Mouse (Mus musculus) NIH3T3 (cell line): ENCODE data around the gene Lrrc19.
"Not testable (repeated sequence)": the region's sequence is repeated elsewhere in the genome, so short reads cannot be mapped to it uniquely, and the experiment has no call there.

Source experiments
- DNase-seq: peaks from one replicate; pipeline ENCODE4 v3.0.0-alpha.2; 2012; ENCODE audit warnings: low read depth

Lrrc19 gene

GRCm38 (mm10) chr4:94649920-94650319, at the start of gene Lrrc19:
Gene Lrrc19 (minus strand): TSS chr4:94650144.
- DNase-seq: no peak

- DNase-seq: peak; percentile 10
Measured at GRCm38 (mm10) chr4:94696368-94696767, 46.4 kb upstream of the Lrrc19 start.

DNA sequence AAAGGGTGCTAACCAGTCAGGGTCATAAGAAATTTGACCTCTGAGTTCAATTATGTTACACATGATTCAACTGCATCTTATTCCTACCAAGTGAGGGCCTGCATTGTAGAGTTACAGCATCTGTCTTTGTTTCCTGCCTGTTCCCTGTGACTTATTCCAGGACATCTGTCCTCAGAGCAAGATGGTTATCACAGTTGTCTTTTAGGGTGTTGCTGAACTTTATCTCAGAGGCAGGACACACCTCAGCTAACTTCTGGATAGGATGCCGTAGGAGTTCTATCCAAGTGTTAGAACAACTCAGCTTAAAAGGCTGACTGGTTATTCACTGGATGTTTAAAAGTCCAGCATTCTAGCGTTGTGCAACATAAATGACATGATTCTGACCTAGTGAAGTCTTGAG, 42.2 kb upstream of the Lrrc19 start:
- DNase-seq: no peak

- DNase-seq: no peak
Measured at GRCm38 (mm10) chr4:94691078-94691477, 41.1 kb upstream of the Lrrc19 start.

DNA sequence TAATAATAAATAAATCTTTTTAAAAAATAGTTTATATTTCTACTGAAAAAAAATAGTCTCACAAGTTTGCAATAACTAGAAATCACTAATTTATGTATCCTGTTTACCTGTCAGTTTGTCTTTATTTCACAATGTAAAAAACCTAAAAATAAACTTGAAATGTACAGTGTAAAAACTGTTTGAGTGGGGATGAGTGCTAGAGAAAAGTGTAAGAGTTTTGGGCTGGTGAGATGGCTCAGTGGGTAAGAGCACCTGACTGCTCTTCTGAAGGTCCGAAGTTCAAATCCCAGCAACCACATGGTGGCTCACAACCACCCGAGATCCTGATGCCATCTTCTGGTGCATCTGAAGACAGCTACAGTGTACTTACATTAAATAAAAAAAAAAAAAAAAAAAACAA, 39.9 kb upstream of the Lrrc19 start:
- not testable (repeated sequence) for DNase-seq

DNA sequence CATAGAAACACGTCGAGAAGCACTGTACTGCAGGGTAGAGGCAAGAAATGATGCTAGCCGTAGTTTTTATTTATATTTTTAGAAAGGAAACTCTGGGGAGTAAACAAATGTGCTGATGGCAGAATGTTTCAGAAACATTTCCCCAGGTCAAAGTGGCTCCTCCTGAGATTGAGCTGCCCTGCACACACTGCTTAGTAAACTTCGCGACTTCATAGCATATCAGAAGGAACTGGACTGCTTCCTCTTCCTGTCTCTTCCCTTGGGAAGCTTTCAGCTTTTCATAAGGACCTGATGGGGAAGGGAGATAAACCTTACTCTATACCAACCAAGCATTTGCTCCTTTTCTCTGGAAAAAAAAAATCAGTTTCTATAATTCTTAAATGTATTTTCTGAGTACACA, 33.4 kb upstream of the Lrrc19 start:
- no peak for DNase-seq

- DNase-seq: no peak
Measured at GRCm38 (mm10) chr4:94682029-94682428, 32.1 kb upstream of the Lrrc19 start.

DNA sequence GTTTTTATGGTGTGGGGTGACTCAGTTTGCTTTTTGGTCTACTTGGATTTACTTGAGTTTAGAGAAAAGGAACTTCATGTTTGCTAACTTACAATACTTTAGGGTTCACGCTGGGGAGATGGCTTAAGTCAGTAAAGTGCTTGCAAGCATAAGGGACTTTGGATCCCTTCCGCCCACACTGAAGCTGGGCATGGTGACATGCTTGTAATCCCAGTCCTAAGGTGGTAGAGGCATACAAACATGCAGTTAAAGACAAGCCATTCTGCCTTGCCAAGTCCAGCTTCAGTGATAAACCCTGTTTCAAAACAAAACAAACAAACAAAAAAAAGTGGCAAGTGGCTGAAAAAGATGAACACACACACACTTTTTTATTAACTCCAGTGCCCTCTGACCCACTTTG, 31.2 kb upstream of the Lrrc19 start:
- DNase-seq: no peak

DNA sequence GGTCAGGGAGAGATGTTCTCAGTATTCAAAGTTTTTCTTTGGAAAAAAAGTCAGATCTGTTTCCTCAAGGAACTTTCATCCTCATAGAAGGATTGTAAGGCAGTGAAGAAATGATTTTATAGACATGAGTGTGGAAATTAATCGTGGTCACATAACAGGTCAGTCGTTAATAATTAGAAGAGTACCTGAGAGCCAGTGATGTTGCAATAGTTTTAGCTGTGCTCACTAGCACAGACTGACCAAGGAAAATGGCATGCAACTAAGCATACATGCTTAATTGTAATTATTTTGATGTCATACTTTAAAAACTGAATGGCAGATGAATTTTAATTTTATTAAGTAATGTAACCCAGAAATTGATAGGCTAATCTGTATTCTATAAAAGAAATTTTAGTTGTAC, 30.7 kb upstream of the Lrrc19 start:
- DNase-seq: no peak

DNA sequence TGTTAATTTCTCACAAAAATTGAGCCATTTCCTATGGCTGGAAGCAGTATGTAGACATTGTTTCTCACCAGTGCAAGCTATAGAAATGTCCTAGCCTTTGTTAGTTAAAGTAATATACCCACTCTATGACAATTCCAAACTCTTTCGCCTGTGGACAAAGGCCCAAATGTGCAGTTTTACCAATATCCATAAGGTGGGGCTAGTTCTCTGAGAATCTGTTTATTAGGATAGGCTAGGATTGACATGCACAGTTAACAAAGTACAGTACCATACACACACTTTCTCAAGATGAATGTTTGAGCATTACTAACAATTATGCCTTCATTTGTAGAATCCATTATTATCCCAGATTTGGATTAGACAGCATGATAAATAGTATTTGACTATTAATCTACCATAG, 19.8 kb upstream of the Lrrc19 start:
- peak; percentile 73 for DNase-seq

DNA sequence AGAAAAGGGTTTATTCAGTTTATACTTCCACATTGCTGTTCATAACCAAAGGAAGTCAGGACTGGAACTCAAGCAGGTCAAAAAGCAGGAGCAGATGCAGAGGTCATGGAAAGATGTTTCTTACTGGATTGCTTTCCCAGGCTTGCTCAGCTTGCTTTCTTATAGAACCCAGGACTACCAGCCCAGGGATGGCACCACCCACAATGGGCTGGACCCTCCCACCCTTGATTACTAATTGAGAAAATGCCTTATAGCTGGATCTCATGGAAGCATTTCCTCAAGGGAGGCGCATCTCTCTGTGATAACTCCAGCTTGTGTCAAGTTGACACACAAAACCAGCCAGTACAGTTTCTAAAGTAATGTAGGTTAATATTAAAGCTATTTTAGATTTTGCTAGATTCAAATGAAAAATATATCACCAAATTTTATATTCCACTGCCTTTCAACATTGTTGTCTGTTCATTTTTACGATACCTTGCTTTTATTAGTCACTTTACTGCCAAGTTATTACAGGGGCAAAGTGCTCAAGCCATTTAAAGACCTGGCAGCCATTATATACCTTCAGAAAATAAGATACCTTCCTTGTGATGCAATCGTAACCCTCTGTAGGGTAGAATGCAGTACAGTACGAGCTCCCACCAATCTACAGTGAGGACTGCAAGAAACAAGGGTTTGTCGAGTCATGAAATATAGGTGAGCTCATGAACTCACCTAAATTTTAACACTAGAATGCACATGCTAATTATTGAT, 657 bp upstream of the Lrrc19 start:
- not testable (repeated sequence) for DNase-seq

GRCm38 (mm10) chr4:94643141-94643540, 6.8 kb downstream of the Lrrc19 start:
- no peak for DNase-seq

GRCm38 (mm10) chr4:94620077-94620476, 29.9 kb downstream of the Lrrc19 start:
- peak; percentile 50 for DNase-seq

- no peak for DNase-seq
Measured at GRCm38 (mm10) chr4:94614627-94615006, 35.3 kb downstream of the Lrrc19 start.

- DNase-seq: peak; percentile 99
Measured at GRCm38 (mm10) chr4:94613972-94614626, 35.8 kb downstream of the Lrrc19 start, which contains the start of gene Ift74. Gene Ift74 (plus strand): TSS chr4:94614491.

DNA sequence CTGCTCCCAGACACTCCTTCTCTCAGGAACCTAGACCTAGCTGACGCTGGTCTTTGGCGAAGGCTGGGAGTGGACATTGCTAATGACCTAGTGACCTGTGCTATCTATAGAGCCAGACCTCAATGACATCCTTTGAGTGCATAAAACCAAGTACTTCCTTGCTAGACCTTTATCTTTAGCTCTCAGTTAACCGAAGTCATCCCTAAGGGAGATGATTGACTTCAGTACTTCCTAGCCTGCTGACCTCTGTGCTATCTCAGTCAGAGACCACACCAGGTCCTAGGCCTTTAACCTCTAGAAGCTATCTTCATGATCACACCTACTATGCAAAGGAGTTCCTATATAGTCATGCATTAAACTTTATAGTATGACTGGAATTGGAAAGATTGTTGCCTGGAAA, 39.6 kb downstream of the Lrrc19 start:
- no peak for DNase-seq

DNA sequence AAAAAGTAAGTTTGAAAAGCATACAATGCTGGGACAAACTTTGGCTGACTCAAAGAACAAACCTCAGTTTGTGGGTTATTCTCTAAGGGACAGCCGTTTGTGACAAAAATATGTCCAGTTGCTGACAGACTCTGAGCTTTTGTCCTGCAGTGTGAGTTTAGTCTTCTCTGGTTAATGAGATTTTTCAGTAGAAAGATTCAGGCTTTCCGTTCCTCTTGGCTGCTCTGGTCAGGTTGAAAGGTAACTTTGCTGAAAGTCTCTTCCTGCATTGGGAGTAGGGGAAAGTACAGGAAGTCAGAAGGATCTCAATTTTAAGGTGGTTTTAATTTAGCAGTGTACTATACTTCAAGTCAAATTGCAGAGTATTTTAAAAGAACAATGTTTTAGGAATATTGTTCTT, 44.4 kb downstream of the Lrrc19 start:
- no peak for DNase-seq

DNA sequence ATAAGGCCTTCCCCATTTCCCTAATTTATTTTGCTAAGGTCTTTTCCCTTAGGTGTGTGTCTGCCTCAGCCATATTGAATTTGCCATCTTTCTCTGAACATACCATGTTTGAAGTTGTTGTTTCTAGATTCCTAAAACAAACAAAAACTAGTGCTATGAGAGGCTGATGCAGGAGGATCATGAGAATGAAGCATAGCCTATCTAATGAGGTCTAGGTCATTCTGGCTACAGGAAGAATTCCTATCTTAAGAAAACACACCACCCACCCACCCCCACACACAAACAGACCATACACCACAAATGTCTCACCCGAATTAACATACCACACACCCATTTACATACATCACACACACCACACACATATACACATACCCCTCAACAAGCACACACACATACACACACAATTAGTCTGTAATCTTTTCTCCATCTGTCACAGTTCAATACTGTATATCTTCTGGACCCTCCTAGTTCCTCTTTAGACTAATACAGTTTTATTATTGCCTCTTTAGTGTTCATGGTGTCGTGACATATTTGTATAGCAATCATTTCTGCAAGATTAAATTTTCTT, 45.4 kb downstream of the Lrrc19 start:
- DNase-seq: no peak

- peak; percentile 98 for DNase-seq
Measured at GRCm38 (mm10) chr4:94603031-94603629, 46.8 kb downstream of the Lrrc19 start, which contains the start of gene Plaa. Gene Plaa (minus strand): TSS chr4:94603244.

DNA sequence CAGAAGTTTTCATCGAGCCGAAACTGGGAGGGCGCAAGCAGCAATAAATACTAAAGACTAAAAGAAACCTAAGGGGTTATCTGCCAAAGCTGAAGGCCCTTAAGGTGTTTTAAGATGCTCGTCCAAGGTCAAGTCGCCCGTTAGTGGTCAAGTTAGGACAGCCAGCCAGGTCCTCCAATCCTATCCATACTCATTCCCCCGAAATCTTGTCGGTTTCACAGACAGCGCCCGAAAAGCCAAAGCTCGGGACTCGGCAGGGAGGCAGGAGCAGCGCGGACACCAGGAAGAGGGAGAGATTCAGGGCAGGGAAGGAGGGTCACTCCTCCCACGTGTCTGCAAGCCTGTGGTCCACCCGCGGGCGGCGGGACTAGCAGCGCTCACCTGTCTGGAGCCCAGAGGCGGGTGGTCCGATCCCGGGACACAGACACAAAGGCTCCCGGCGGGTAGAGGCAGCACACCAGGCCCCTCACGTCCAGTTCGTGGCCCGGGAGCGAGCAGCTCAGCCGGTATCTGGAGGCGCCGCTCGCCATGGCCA, 47.4 kb downstream of the Lrrc19 start:
- no peak for DNase-seq

DNA sequence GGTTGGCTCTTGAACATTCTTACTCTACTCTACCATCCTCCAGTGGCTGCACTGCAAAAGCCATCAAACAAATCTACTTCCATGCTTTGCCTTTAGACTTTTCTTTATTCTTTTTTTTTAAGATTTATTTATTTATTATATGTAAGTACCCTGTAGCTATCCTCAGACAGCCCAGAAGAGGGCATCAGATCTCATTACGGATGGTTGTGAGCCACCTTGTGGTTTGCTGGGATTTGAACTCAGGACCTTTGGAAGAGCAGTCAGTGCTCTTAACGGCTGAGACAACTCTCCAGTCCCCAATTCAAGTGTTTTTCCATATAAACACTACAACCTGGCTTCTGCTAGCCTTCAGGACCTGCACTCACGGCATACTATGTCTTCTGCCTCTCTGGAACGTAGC, 48.5 kb downstream of the Lrrc19 start:
- peak; percentile 73 for DNase-seq

- DNase-seq: no peak
Measured at GRCm38 (mm10) chr4:94592709-94593108, 57.2 kb downstream of the Lrrc19 start.
